Mouse (Mus musculus): ENCODE data around the gene Fam171a1. TPM values are rescaled to one million over a fixed set of nuclear protein-coding genes. Genes with fewer than 3 reads are reported as not detected.
"Not testable (repeated sequence)": the region's sequence is repeated elsewhere in the genome, so short reads cannot be mapped to it uniquely, and the experiment has no call there.

Gene Fam171a1
- 44.5 and 60.4 TPM in 2 replicates for polyA plus RNA-seq (2014; fragmentation: Nextera tagmentation; extraction: Ambion mirVana)

GRCm38 (mm10) chr2:3113866-3114265 is at the start of gene Fam171a1:
Fam171a1 (plus strand) TSS chr2:3114224.
- Histone ChIP-seq H3K27me3 (ENCODE audit: control insufficient read depth, insufficient read depth, low read length) (no peaks in the 10 kb centered on the region), H3K4me2 (ENCODE audit: low read depth, low read length) (no peak within 1 kb of the TSS), H3K4me1 (ENCODE audit: control insufficient read depth, insufficient read depth, low read length) (no peaks in the 10 kb centered on the region), H3K36me3 (ENCODE audit: control insufficient read depth, insufficient read depth, low read length) (no peaks in the 10 kb centered on the region), H3K4me3 (ENCODE audit: low read depth, low read length) (no peak within 1 kb of the TSS), H3K9ac (replicated peaks; ENCODE audit: low read depth, low read length) (no peak within 1 kb of the TSS), H3K27ac (ENCODE audit: low read depth, low read length) (no peak within 1 kb of the TSS), H3K9me3 (ENCODE audit: control insufficient read depth, low read length) (no peaks in the 10 kb centered on the region)
- no peak for ATAC-seq (ENCODE audit: low read depth)
- WGBS = 81% methylated on average over 4 of the region's 4 CpGs

GRCm38 (mm10) chr2:3069140-3069539 is 44.9 kb upstream of the Fam171a1 start:
- WGBS = 100% methylated on average over 1 of the region's 1 CpGs
- Histone ChIP-seq H3K4me2 (ENCODE audit: low read depth, low read length) (no peak overlapping the region), H3K36me3 (ENCODE audit: control insufficient read depth, insufficient read depth, low read length) (no peaks in the 10 kb centered on the region), H3K4me3 (ENCODE audit: low read depth, low read length) (no peak overlapping the region), H3K9ac (replicated peaks; ENCODE audit: low read depth, low read length) (no peak overlapping the region), H3K27ac (ENCODE audit: low read depth, low read length) (no peak overlapping the region), H3K4me1 (ENCODE audit: control insufficient read depth, insufficient read depth, low read length) (no peaks in the 10 kb centered on the region), H3K9me3 (ENCODE audit: control insufficient read depth, low read length) (peaks cover 2% of the 10 kb centered on the region), H3K27me3 (ENCODE audit: control insufficient read depth, insufficient read depth, low read length) (no peaks in the 10 kb centered on the region)
- ATAC-seq (ENCODE audit: low read depth) = no peak

- H3K27me3 ChIP-seq (ENCODE audit: control insufficient read depth, insufficient read depth, low read length); H3K4me2 ChIP-seq (ENCODE audit: low read depth, low read length); ATAC-seq (ENCODE audit: low read depth); H3K4me1 ChIP-seq (ENCODE audit: control insufficient read depth, insufficient read depth, low read length); H3K4me3 ChIP-seq (ENCODE audit: low read depth, low read length); H3K9ac ChIP-seq (replicated peaks; ENCODE audit: low read depth, low read length); H3K27ac ChIP-seq (ENCODE audit: low read depth, low read length); H3K36me3 ChIP-seq (ENCODE audit: control insufficient read depth, insufficient read depth, low read length); H3K9me3 ChIP-seq (ENCODE audit: control insufficient read depth, low read length): not testable (repeated sequence)
- WGBS = 74% methylated on average over 3 of the region's 3 CpGs
These were observed 25.7 kb upstream of the Fam171a1 start for GRCm38 (mm10) chr2:3088361-3088760.

GRCm38 (mm10) chr2:3089274-3089673 is 24.8 kb upstream of the Fam171a1 start:
- no peak overlapping the region for H3K4me2 ChIP-seq (ENCODE audit: low read depth, low read length)
- H3K27ac ChIP-seq (ENCODE audit: low read depth, low read length) = no peak overlapping the region
- no peaks in the 10 kb centered on the region for H3K36me3 ChIP-seq (ENCODE audit: control insufficient read depth, insufficient read depth, low read length)
- H3K9me3 ChIP-seq (ENCODE audit: control insufficient read depth, low read length) = no peaks in the 10 kb centered on the region
- H3K4me3 ChIP-seq (ENCODE audit: low read depth, low read length) = no peak overlapping the region
- H3K9ac ChIP-seq (replicated peaks; ENCODE audit: low read depth, low read length) = no peak overlapping the region
- WGBS = 27% methylated on average over 1 of the region's 1 CpGs
- H3K4me1 ChIP-seq (ENCODE audit: control insufficient read depth, insufficient read depth, low read length) = no peaks in the 10 kb centered on the region
- ATAC-seq (ENCODE audit: low read depth) = no peak
- H3K27me3 ChIP-seq (ENCODE audit: control insufficient read depth, insufficient read depth, low read length) = no peaks in the 10 kb centered on the region

- H3K4me2 ChIP-seq (ENCODE audit: low read depth, low read length) = no peak overlapping the region
- ATAC-seq (ENCODE audit: low read depth) = no peak
- H3K9me3 ChIP-seq (ENCODE audit: control insufficient read depth, low read length) = no peaks in the 10 kb centered on the region
- no peak overlapping the region for H3K27ac ChIP-seq (ENCODE audit: low read depth, low read length)
- no peaks in the 10 kb centered on the region for H3K36me3 ChIP-seq (ENCODE audit: control insufficient read depth, insufficient read depth, low read length)
- no peaks in the 10 kb centered on the region for H3K4me1 ChIP-seq (ENCODE audit: control insufficient read depth, insufficient read depth, low read length)
- 63% methylated on average over 1 of the region's 1 CpGs for WGBS
- no peak overlapping the region for H3K9ac ChIP-seq (replicated peaks; ENCODE audit: low read depth, low read length)
- no peaks in the 10 kb centered on the region for H3K27me3 ChIP-seq (ENCODE audit: control insufficient read depth, insufficient read depth, low read length)
- H3K4me3 ChIP-seq (ENCODE audit: low read depth, low read length) = no peak overlapping the region
These were observed 17.9 kb upstream of the Fam171a1 start for GRCm38 (mm10) chr2:3096101-3096500.

GRCm38 (mm10) chr2:3099971-3100370 is 14.1 kb upstream of the Fam171a1 start:
- Histone ChIP-seq H3K4me1 (ENCODE audit: control insufficient read depth, insufficient read depth, low read length) (no peaks in the 10 kb centered on the region), H3K9ac (replicated peaks; ENCODE audit: low read depth, low read length) (no peak overlapping the region), H3K27me3 (ENCODE audit: control insufficient read depth, insufficient read depth, low read length) (no peaks in the 10 kb centered on the region), H3K9me3 (ENCODE audit: control insufficient read depth, low read length) (no peaks in the 10 kb centered on the region), H3K4me3 (ENCODE audit: low read depth, low read length) (no peak overlapping the region), H3K4me2 (ENCODE audit: low read depth, low read length) (no peak overlapping the region), H3K27ac (ENCODE audit: low read depth, low read length) (no peak overlapping the region), H3K36me3 (ENCODE audit: control insufficient read depth, insufficient read depth, low read length) (no peaks in the 10 kb centered on the region)
- WGBS = 75% methylated on average over 4 of the region's 4 CpGs
- ATAC-seq (ENCODE audit: low read depth) = no peak

GRCm38 (mm10) chr2:3101292-3101957 is 12.6 kb upstream of the Fam171a1 start:
- Histone ChIP-seq H3K9ac (replicated peaks; ENCODE audit: low read depth, low read length) (no peak overlapping the region), H3K9me3 (ENCODE audit: control insufficient read depth, low read length) (no peaks in the 10 kb centered on the region), H3K4me3 (ENCODE audit: low read depth, low read length) (no peak overlapping the region), H3K4me2 (ENCODE audit: low read depth, low read length) (no peak overlapping the region), H3K27ac (ENCODE audit: low read depth, low read length) (no peak overlapping the region), H3K4me1 (ENCODE audit: control insufficient read depth, insufficient read depth, low read length) (no peaks in the 10 kb centered on the region), H3K27me3 (ENCODE audit: control insufficient read depth, insufficient read depth, low read length) (no peaks in the 10 kb centered on the region), H3K36me3 (ENCODE audit: control insufficient read depth, insufficient read depth, low read length) (no peaks in the 10 kb centered on the region)
- 84% methylated on average over 2 of the region's 2 CpGs for WGBS
- no peak for ATAC-seq (ENCODE audit: low read depth)

- Histone ChIP-seq H3K9ac (replicated peaks; ENCODE audit: low read depth, low read length) (no peak overlapping the region), H3K4me3 (ENCODE audit: low read depth, low read length) (no peak overlapping the region), H3K4me1 (ENCODE audit: control insufficient read depth, insufficient read depth, low read length) (no peaks in the 10 kb centered on the region), H3K9me3 (ENCODE audit: control insufficient read depth, low read length) (no peaks in the 10 kb centered on the region), H3K36me3 (ENCODE audit: control insufficient read depth, insufficient read depth, low read length) (no peaks in the 10 kb centered on the region), H3K27ac (ENCODE audit: low read depth, low read length) (no peak overlapping the region), H3K27me3 (ENCODE audit: control insufficient read depth, insufficient read depth, low read length) (no peaks in the 10 kb centered on the region), H3K4me2 (ENCODE audit: low read depth, low read length) (no peak overlapping the region)
- no peak for ATAC-seq (ENCODE audit: low read depth)
- 77% methylated on average over 3 of the region's 3 CpGs for WGBS
These were observed 11.7 kb upstream of the Fam171a1 start for GRCm38 (mm10) chr2:3102360-3102759.

GRCm38 (mm10) chr2:3107471-3107870 is 6.6 kb upstream of the Fam171a1 start:
- Histone ChIP-seq H3K27me3 (ENCODE audit: control insufficient read depth, insufficient read depth, low read length) (no peaks in the 10 kb centered on the region), H3K4me2 (ENCODE audit: low read depth, low read length) (no peak overlapping the region), H3K36me3 (ENCODE audit: control insufficient read depth, insufficient read depth, low read length) (no peaks in the 10 kb centered on the region), H3K9me3 (ENCODE audit: control insufficient read depth, low read length) (no peaks in the 10 kb centered on the region), H3K4me3 (ENCODE audit: low read depth, low read length) (no peak overlapping the region), H3K9ac (replicated peaks; ENCODE audit: low read depth, low read length) (no peak overlapping the region), H3K27ac (ENCODE audit: low read depth, low read length) (no peak overlapping the region), H3K4me1 (ENCODE audit: control insufficient read depth, insufficient read depth, low read length) (no peaks in the 10 kb centered on the region)
- no peak for ATAC-seq (ENCODE audit: low read depth)
- 83% methylated on average over 4 of the region's 4 CpGs for WGBS

All from neural tube, embryonic 14.5 days (tissue).